Mouse (Mus musculus) embryonic facial prominence, embryonic 15.5 days (tissue): Measurements from ENCODE around the gene Gm49361. TPM values are rescaled to one million over a fixed set of nuclear protein-coding genes. Genes with fewer than 3 reads are reported as not detected.

Experiments
- ATAC-seq: fragments of 200-750 bp; cut with Nextera tagmentation; 2 replicates; pipeline ENCODE4 v1.8.0; 2017; ENCODE audit warnings: low read depth, moderate TSS enrichment; ENCODE audit not compliant: insufficient number of reproducible peaks, low FRiP score, low TSS enrichment
- H3K27ac ChIP-seq: fragments of 300-500 bp; sonication (generic); replicated peaks from 2 replicates; pipeline ENCODE4 v1.5.1; 2015; ENCODE audit warnings: mild to moderate bottlenecking, inconsistent platforms
- H3K27me3 ChIP-seq: fragments of 300-500 bp; sonication (generic); 2 replicates; pipeline ENCODE4 v1.6.1; 2015; ENCODE audit warnings: inconsistent platforms
- H3K36me3 ChIP-seq: fragments of 300-500 bp; sonication (generic); 2 replicates; pipeline ENCODE4 v1.6.1; 2015; ENCODE audit warnings: mild to moderate bottlenecking, inconsistent platforms
- H3K4me1 ChIP-seq: fragments of 300-500 bp; sonication (generic); 2 replicates; pipeline ENCODE4 v1.6.1; 2015; ENCODE audit warnings: inconsistent platforms
- H3K4me2 ChIP-seq: fragments of 300-500 bp; sonication (generic); replicated peaks from 2 replicates; pipeline ENCODE4 v1.6.1; 2015; ENCODE audit warnings: mild to moderate bottlenecking, inconsistent platforms
- H3K4me3 ChIP-seq: fragments of 300-500 bp; sonication (generic); replicated peaks from 2 replicates; pipeline ENCODE4 v1.5.1; 2015; ENCODE audit warnings: mild to moderate bottlenecking, inconsistent platforms
- H3K9ac ChIP-seq: fragments of 300-500 bp; sonication (generic); 2 replicates; pipeline ENCODE4 v1.6.1; 2015; ENCODE audit warnings: inconsistent platforms
- H3K9me3 ChIP-seq: fragments of 300-500 bp; sonication (generic); replicated peaks from 2 replicates; pipeline ENCODE4 v1.6.1; 2016; ENCODE audit warnings: inconsistent platforms
- WGBS: fragments of 180-500 bp; shearing (Covaris S2); methylation state at CpG from one replicate; pipeline ENCODE4 v1.1.7; 2015; 5-methylcytosine and 5-hydroxymethylcytosine counted together
- polyA plus RNA-seq: library from polyadenylated mRNA; unstranded; fragments of >200 nt; fragmentation: Nextera tagmentation; extraction: Ambion mirVana; gene quantifications from 2 replicates; pipeline ENCODE4 v1.2.1, GENCODE M21; 2015

Gene Gm49361
- polyA plus RNA-seq, 1 experiment from 2014 or later = not detected

DNA sequence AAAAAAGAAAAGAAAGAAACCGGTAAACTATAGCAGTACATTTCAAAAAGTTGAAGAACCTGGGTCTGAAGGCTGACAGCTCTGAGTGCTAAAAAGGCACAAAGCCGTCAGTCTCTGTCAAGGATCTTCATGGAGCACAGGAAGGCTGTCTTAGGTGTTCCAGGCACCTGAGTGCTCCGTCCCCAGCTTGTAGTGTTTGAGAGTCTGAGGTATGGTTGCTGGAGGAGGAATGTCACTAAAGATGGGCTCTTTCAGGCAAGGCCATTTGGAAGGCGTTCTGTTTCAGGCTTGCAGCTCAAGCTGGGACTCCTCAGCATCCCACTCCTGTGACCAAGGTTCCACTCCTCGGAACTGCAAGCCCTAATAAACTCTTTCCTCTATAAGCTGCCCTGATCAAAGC lies 58.5 kb downstream of the Gm49361 start:
- Histone ChIP-seq H3K36me3 (peaks cover 25% of the 10 kb centered on the region; the same call in 1 of the 2 replicates), H3K9ac (no peak overlapping the region), H3K4me2 (no peak overlapping the region), H3K4me3 (no peak overlapping the region), H3K27ac (no peak overlapping the region), H3K27me3 (no peaks in the 10 kb centered on the region), H3K9me3 (no peaks in the 10 kb centered on the region), H3K4me1 (no peaks in the 10 kb centered on the region)
- 86% methylated on average over 5 of the region's 5 CpGs for WGBS
- ATAC-seq = no peak

DNA sequence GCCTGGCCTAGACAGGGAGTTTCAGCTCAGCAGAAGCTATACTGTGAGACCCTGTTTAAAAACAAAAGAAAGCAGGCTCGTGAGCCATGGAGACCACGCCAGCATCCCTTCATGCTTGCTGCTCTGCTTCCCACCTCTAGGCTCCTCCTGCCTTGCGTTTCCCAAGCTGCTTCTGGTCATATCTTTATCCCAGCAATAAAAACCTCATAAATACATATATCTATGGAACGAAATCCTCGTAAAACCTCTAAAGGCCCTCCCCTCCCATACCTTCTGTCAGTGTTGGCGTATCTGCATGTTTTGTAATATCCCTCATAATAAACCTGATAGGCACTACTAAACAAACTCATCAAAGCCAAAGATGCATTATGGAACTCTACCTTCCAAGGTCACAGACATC lies 59.3 kb downstream of the Gm49361 start:
- Histone ChIP-seq H3K4me2 (no peak overlapping the region), H3K27ac (no peak overlapping the region), H3K9ac (no peak overlapping the region), H3K9me3 (no peaks in the 10 kb centered on the region), H3K4me3 (no peak overlapping the region), H3K27me3 (no peaks in the 10 kb centered on the region), H3K36me3 (peaks cover 20% of the 10 kb centered on the region; the same call in 1 of the 2 replicates), H3K4me1 (no peaks in the 10 kb centered on the region)
- ATAC-seq = no peak
- WGBS = 95% methylated on average over 6 of the region's 6 CpGs

DNA sequence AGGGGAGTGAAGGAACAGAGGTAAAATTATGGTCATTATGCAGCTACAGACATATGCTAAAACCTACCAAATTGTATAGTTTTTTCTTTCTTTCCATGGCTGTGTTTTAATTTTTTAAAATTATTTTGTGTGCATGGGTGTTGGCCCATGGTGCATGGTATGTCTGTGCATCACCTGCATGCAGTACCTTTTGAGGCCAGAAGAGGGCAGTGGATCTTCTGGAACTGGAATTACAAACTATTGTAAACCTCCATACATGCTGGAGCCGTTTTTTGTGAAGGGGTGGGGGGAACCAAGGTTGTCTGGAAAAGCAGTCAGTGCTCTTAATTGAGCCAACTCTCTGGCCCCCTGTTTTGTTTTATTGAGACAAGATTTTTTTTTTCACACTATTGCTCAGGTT lies 61.3 kb downstream of the Gm49361 start:
- Histone ChIP-seq H3K4me1 (no peaks in the 10 kb centered on the region), H3K9ac (no peak overlapping the region), H3K36me3 (peaks cover 5% of the 10 kb centered on the region; the same call in 1 of the 2 replicates), H3K27me3 (no peaks in the 10 kb centered on the region), H3K4me2 (no peak overlapping the region), H3K9me3 (no peaks in the 10 kb centered on the region), H3K27ac (no peak overlapping the region), H3K4me3 (no peak overlapping the region)
- ATAC-seq = no peak
- WGBS = 3% methylated on average over 1 of the region's 1 CpGs

DNA sequence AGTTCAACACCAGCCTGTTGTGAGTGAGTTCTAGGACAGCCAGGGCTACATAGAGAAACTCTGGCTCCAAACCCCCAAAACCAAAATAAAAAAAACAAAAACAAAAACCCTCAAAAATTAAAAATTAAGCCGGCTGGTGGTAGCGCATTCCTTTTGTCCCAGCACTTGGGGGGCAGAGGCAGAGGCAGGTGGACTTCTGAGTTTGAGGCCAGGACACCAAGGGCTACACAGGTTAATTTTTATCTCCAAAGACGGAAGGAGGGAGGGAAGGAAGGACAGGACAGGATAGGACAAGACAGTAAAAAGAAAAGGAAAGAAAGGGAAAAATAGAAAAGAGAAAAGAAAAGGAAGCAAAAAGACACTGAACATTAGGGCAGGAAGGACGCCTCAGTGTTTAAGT lies 63.2 kb downstream of the Gm49361 start:
- WGBS = 79% methylated on average over 4 of the region's 4 CpGs

DNA sequence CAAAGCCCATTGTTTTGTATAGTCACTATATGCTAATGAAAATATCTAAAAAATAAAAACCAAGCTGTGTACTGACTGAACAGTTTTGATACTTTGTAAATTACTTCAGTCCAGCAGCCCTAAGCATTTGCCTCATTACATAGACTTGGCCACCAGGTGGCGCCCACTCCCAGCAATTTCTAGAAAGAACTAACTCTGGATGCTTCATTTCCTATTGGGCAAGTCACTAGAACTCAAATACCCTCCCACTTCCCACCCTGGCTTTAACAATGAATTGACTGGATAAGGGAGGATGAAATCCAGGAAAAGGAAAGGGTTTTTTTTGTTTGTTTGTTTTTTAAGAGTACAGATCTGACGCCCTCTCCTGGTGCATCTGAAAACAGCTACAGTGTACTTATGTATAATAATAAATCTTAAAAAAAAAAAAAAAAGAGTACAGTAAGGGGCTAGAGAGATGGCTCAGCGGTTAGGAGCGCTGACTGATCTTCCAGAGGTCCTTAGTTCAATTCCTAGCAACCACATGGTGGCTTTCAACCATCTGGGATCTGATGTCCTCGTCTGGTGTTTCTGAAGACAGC lies 65.9 kb downstream of the Gm49361 start:
- no peaks in the 10 kb centered on the region for H3K9me3 ChIP-seq
- ATAC-seq = no peak
- no peak overlapping the region for H3K9ac ChIP-seq
- H3K4me2 ChIP-seq = no peak overlapping the region
- H3K27ac ChIP-seq = no peak overlapping the region
- WGBS = 40% methylated on average over 5 of the region's 5 CpGs
- no peaks in the 10 kb centered on the region for H3K4me1 ChIP-seq
- no peak overlapping the region for H3K4me3 ChIP-seq
- H3K27me3 ChIP-seq = no peaks in the 10 kb centered on the region
- no peaks in the 10 kb centered on the region for H3K36me3 ChIP-seq

More for the DNA sequence above, 63.2 kb downstream of the Gm49361 start:
- Histone ChIP-seq H3K4me2 (no peak overlapping the region), H3K4me3 (no peak overlapping the region), H3K9me3 (no peaks in the 10 kb centered on the region), H3K27me3 (no peaks in the 10 kb centered on the region), H3K36me3 (no peaks in the 10 kb centered on the region), H3K4me1 (no peaks in the 10 kb centered on the region), H3K27ac (no peak overlapping the region), H3K9ac (no peak overlapping the region)
- ATAC-seq = no peak

DNA sequence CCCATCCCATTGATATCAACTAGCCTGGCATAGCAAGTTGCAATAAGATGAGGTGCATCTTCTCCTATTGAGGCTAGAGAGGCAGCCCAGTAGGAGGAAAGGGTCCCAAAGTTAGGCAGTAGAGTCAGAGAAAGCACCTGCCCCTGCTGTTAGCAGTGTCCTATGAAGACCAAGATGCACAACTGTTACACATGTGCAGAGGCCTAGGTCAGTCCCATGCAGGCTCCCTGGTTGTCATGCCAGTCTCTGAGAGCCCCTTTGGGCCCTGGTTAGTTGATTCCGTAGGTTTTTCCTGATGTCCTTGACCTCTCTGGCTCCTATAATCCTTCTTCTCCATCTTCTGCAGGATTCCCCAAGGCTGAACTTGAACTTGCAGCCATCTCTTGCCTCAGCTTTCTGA lies 66.4 kb downstream of the Gm49361 start:
- ATAC-seq = no peak
- no peak overlapping the region for H3K4me3 ChIP-seq
- H3K9me3 ChIP-seq = no peaks in the 10 kb centered on the region
- H3K4me2 ChIP-seq = no peak overlapping the region
- no peak overlapping the region for H3K27ac ChIP-seq
- no peaks in the 10 kb centered on the region for H3K4me1 ChIP-seq
- H3K9ac ChIP-seq = no peak overlapping the region
- WGBS = 36% methylated on average over 1 of the region's 1 CpGs
- H3K36me3 ChIP-seq = no peaks in the 10 kb centered on the region
- no peaks in the 10 kb centered on the region for H3K27me3 ChIP-seq

DNA sequence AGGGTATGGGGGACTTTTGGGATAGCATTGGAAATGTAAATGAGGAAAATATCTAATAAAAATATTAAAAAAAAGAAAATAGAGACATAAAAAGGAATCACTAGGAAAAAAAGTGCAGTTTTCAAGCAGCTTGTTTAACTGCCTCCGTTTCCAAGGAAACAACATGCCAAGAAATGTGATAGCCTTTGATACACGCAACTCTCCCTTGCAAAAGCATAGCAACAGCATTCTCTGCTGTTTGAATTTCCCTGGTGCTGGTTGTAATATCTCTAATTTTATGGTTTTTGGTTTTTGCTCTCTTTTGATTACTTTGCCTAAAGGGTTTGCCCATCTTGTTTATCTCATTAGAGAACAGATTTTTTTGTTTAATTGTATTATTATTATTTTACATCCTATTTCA lies 70.4 kb downstream of the Gm49361 start:
- no peak overlapping the region for H3K9ac ChIP-seq
- no peaks in the 10 kb centered on the region for H3K36me3 ChIP-seq
- no peaks in the 10 kb centered on the region for H3K4me1 ChIP-seq
- no peak for ATAC-seq
- no peak overlapping the region for H3K4me3 ChIP-seq
- H3K9me3 ChIP-seq = no peaks in the 10 kb centered on the region
- no peak overlapping the region for H3K4me2 ChIP-seq
- H3K27ac ChIP-seq = no peak overlapping the region
- WGBS = 26% methylated on average over 2 of the region's 2 CpGs
- no peaks in the 10 kb centered on the region for H3K27me3 ChIP-seq

DNA sequence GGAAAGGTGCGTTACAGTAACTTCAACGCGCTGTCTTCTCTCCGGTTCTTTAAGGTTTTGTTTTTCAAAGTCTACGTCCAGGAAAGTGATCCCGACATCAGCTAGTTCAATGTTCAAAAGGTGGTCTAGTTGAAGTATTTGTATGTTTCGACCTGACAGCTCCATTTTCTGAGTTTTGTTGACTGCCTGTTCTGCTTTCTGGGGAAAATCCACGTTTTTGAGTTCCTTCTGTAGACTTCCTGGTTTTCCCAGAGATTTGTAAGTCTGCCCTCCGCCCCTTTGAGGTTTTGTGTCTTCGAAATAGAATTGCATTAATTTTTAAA lies 80.3 kb downstream of the Gm49361 start:
- H3K4me1 ChIP-seq = peaks cover 10% of the 10 kb centered on the region
- 8% methylated on average over 10 of the region's 10 CpGs for WGBS
- no peak for ATAC-seq
- peak overlapping the region; percentile 96 for H3K27ac ChIP-seq
- H3K4me3 ChIP-seq = peak overlapping the region; percentile 89
- H3K9me3 ChIP-seq = no peaks in the 10 kb centered on the region
- H3K9ac ChIP-seq = peak overlapping the region; percentile 93
- peak overlapping the region; percentile 83 for H3K4me2 ChIP-seq
- no peaks in the 10 kb centered on the region for H3K27me3 ChIP-seq
- H3K36me3 ChIP-seq = no peaks in the 10 kb centered on the region

DNA sequence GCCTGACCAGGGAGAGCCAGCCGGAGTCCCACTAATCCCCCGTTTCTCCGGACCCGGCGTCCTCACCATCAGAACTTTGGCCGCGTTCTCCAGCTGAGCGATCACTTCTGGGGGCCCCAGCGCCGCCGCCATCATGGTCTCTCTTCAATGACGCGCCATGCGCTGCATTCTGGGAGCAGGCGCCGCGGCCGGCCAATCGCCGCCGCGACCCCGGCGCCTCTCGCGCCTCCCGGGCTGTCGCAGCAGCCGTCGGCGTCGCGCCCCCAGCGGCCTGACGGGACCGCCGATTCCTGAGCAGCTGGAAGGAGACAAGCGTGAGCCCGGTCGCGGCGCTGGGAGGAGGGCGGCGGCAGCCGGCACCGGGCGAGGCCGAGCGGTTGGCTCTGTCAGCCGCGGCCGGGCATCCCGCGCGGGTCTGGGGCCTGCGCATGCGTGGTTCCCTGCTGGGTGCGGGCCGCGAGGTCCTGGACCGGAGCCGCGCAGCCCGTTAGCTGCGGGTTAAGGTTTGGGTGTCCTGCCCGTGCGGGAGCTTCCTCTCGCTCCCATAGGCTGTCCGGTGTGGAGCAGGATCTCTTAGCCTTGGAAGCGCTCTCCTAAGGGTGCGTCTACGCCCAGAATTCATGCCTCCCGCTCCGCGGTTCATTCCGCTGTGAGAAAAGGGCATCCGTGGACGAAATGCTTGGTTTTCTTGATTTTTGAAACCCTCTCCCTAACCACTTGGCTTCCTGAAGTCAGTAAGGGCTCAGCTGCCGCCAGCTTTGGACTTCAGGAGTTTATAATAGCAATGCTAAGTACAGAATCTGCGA lies 80.9 kb downstream of the Gm49361 start, which contains the start of gene Xpo4:
Gene Xpo4, minus strand, starts transcription at position 609 of the 806 bp plus-strand sequence.
- H3K36me3 ChIP-seq = no peaks in the 10 kb centered on the region
- peak within 1 kb of the TSS; percentile 93 for H3K9ac ChIP-seq
- no peaks in the 10 kb centered on the region for H3K9me3 ChIP-seq
- H3K4me3 ChIP-seq = peak within 1 kb of the TSS; percentile 89
- peak within 1 kb of the TSS; percentile 83 for H3K4me2 ChIP-seq
- H3K27ac ChIP-seq = peak within 1 kb of the TSS; percentile 96
- peaks cover 10% of the 10 kb centered on the region for H3K4me1 ChIP-seq
- ATAC-seq = peak; percentile 93
- WGBS = under 1% methylated on average over 80 of the region's 80 CpGs
- no peaks in the 10 kb centered on the region for H3K27me3 ChIP-seq

DNA sequence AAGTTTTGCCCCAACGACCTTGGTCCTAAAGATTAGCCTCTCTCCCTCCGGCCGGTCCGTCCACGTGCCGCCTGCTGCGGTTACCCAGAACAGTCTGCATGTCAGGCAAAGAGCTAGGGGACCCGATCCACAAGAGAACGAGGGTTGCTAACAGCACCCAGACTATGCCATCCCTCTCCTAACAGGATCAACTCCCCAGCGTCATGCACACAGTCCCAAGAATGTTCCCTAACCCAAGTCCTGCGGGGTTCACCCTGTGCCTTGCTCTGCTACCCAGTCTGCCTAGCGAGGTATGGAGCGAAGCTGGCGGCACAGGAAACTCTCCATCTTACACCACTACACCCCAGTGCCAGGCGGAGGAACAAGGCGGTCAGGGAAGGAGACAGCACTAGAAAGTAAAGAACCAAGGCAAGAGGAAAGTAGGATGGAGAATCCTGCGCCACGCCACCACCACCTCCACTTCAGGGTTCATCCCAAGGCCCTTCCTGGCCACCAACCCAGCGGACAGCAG lies 81.5 kb downstream of the Gm49361 start:
- 0 out of 2 replicates have a peak, but pooled peaks have one; percentile 12 for ATAC-seq
- H3K4me1 ChIP-seq = peaks cover 10% of the 10 kb centered on the region
- peak overlapping the region; percentile 83 for H3K4me2 ChIP-seq
- no peaks in the 10 kb centered on the region for H3K9me3 ChIP-seq
- WGBS = under 1% methylated on average over 19 of the region's 19 CpGs
- peak overlapping the region; percentile 96 for H3K27ac ChIP-seq
- H3K36me3 ChIP-seq = no peaks in the 10 kb centered on the region
- H3K4me3 ChIP-seq = peak overlapping the region; percentile 89
- peak overlapping the region; percentile 93 for H3K9ac ChIP-seq
- no peaks in the 10 kb centered on the region for H3K27me3 ChIP-seq

DNA sequence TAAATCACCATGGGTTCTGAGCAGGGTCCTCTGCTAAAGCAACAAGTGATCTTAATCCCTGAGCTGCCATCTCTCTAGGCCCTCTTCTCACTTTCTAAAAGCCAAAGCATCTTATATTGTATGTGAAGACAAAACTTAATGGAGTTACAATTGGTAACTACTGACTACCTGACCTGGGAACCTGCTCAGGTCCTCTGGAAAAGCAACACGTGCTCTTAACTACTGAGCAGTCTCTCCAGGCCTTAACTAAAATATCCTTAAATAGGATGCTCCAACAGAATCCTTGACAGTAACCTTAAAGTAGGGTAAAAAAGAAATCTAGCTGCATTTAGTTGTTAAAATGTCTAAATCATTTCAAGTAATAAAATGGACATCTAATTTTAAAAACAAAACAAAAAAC lies 82.3 kb downstream of the Gm49361 start:
- H3K4me1 ChIP-seq = peaks cover 10% of the 10 kb centered on the region
- peak overlapping the region; percentile 89 for H3K4me3 ChIP-seq
- H3K4me2 ChIP-seq = peak overlapping the region; percentile 83
- H3K9ac ChIP-seq = 0 out of 2 replicates have a peak overlapping the region, but pooled peaks have one; percentile 93
- H3K9me3 ChIP-seq = no peaks in the 10 kb centered on the region
- H3K36me3 ChIP-seq = no peaks in the 10 kb centered on the region
- WGBS = 36% methylated on average over 1 of the region's 1 CpGs
- no peaks in the 10 kb centered on the region for H3K27me3 ChIP-seq
- H3K27ac ChIP-seq = no peak overlapping the region
- ATAC-seq = no peak
